Mouse (Mus musculus) heart, embryonic 10.5 days (tissue): Measurements from ENCODE around the gene Agfg2. TPM values are rescaled to one million over a fixed set of nuclear protein-coding genes. Genes with fewer than 3 reads are reported as not detected.

Experiments used
- DNase-seq: peaks from one replicate; pipeline ENCODE4 v3.0.0-alpha.2; 2017; ENCODE audit warnings: low spot score
- H3K27ac ChIP-seq: fragments of 300-500 bp; sonication (generic); 2 replicates; pipeline ENCODE4 v1.5.1; 2016; ENCODE audit warnings: mild to moderate bottlenecking
- H3K27me3 ChIP-seq: fragments of 300-500 bp; sonication (generic); 2 replicates; pipeline ENCODE4 v1.6.1; 2016; ENCODE audit warnings: mild to moderate bottlenecking; ENCODE audit not compliant: poor library complexity, insufficient read depth, severe bottlenecking
- H3K36me3 ChIP-seq: fragments of 300-500 bp; sonication (generic); 2 replicates; pipeline ENCODE4 v1.6.1; 2016; ENCODE audit warnings: mild to moderate bottlenecking, moderate library complexity
- H3K4me1 ChIP-seq: fragments of 300-500 bp; sonication (generic); 2 replicates; pipeline ENCODE4 v1.6.1; 2016; ENCODE audit warnings: mild to moderate bottlenecking
- H3K4me3 ChIP-seq: fragments of 300-500 bp; sonication (generic); 2 replicates; pipeline ENCODE4 v1.5.1; 2016; ENCODE audit warnings: mild to moderate bottlenecking, moderate library complexity
- H3K9me3 ChIP-seq: fragments of 300-500 bp; sonication (generic); 2 replicates; pipeline ENCODE4 v1.6.1; 2016; ENCODE audit warnings: mild to moderate bottlenecking, moderate library complexity
- WGBS: fragments of 180-500 bp; shearing (Covaris S2); methylation state at CpG from one replicate; pipeline ENCODE4 v1.1.7; 2016; 5-methylcytosine and 5-hydroxymethylcytosine counted together
- polyA plus RNA-seq: library from polyadenylated mRNA; unstranded; fragments of >200 nt; fragmentation: Nextera tagmentation; extraction: Ambion mirVana; gene quantifications from 2 replicates; pipeline ENCODE4 v1.2.1, GENCODE M21; 2016

Agfg2 gene
- polyA plus RNA-seq, 1 experiment from 2014 or later = 31.9 TPM

- H3K27me3 ChIP-seq = peaks cover 3% of the 10 kb centered on the region; the same call in 1 of the 2 replicates
- DNase-seq = no peak
- H3K36me3 ChIP-seq = peaks cover 40% of the 10 kb centered on the region
- WGBS = 22% methylated on average over 3 of the region's 3 CpGs
- peaks cover 37% of the 10 kb centered on the region for H3K4me1 ChIP-seq
- H3K4me3 ChIP-seq = no peak overlapping the region
- no peak overlapping the region for H3K27ac ChIP-seq
- H3K9me3 ChIP-seq = no peaks in the 10 kb centered on the region
These were observed 32.1 kb downstream of the Agfg2 start for GRCm38 (mm10) chr5:137652474-137652873.

GRCm38 (mm10) chr5:137649669-137650571 lies 34.6 kb downstream of the Agfg2 start:
- peak overlapping the region; percentile 46 for H3K4me3 ChIP-seq
- peaks cover 31% of the 10 kb centered on the region for H3K36me3 ChIP-seq
- 10% methylated on average over 18 of the region's 18 CpGs for WGBS
- peak overlapping the region; percentile 69 for H3K27ac ChIP-seq
- DNase-seq = no peak
- H3K4me1 ChIP-seq = peaks cover 52% of the 10 kb centered on the region
- no peaks in the 10 kb centered on the region for H3K9me3 ChIP-seq
- peaks cover 27% of the 10 kb centered on the region for H3K27me3 ChIP-seq

- peaks cover 56% of the 10 kb centered on the region for H3K4me1 ChIP-seq
These were observed 35.3 kb downstream of the Agfg2 start for GRCm38 (mm10) chr5:137649251-137649650.

GRCm38 (mm10) chr5:137647827-137648601 lies 36.5 kb downstream of the Agfg2 start:
- 49% methylated on average over 9 of the region's 9 CpGs for WGBS
- Histone ChIP-seq H3K27ac (peak overlapping the region; percentile 19; the same call in 1 of the 2 replicates), H3K27me3 (peaks cover 47% of the 10 kb centered on the region), H3K4me1 (peaks cover 58% of the 10 kb centered on the region), H3K9me3 (no peaks in the 10 kb centered on the region), H3K36me3 (peaks cover 15% of the 10 kb centered on the region), H3K4me3 (no peak overlapping the region)
- DNase-seq = no peak

More at GRCm38 (mm10) chr5:137649251-137649650, 35.3 kb downstream of the Agfg2 start:
- no peak for DNase-seq
- WGBS = 48% methylated on average over 4 of the region's 4 CpGs
- Histone ChIP-seq H3K27me3 (peaks cover 34% of the 10 kb centered on the region), H3K4me3 (no peak overlapping the region), H3K9me3 (no peaks in the 10 kb centered on the region), H3K36me3 (peaks cover 27% of the 10 kb centered on the region), H3K27ac (peak overlapping the region; percentile 69; the same call in 1 of the 2 replicates)

- no peak for DNase-seq
- Histone ChIP-seq H3K9me3 (no peaks in the 10 kb centered on the region), H3K4me3 (peak within 1 kb of the TSS; percentile 58), H3K27me3 (peaks cover 55% of the 10 kb centered on the region), H3K27ac (peak within 1 kb of the TSS; percentile 37), H3K4me1 (peaks cover 50% of the 10 kb centered on the region), H3K36me3 (peaks cover 22% of the 10 kb centered on the region)
- WGBS = 10% methylated on average over 11 of the region's 11 CpGs
These were observed 38.9 kb downstream of the Agfg2 start, which contains the start of gene Irs3 for GRCm38 (mm10) chr5:137645652-137646091. TSS of gene Irs3 (minus strand) at chr5:137645714.

- peak overlapping the region; percentile 11; the same call in 1 of the 2 replicates for H3K27ac ChIP-seq
- 3% methylated on average over 44 of the region's 44 CpGs for WGBS
- H3K4me1 ChIP-seq = peaks cover 54% of the 10 kb centered on the region
- no peaks in the 10 kb centered on the region for H3K9me3 ChIP-seq
- DNase-seq = no peak
- peaks cover 55% of the 10 kb centered on the region for H3K27me3 ChIP-seq
- peak overlapping the region; percentile 58 for H3K4me3 ChIP-seq
- peaks cover 27% of the 10 kb centered on the region for H3K36me3 ChIP-seq
These were observed 39.4 kb downstream of the Agfg2 start for GRCm38 (mm10) chr5:137645091-137645651.

- H3K36me3 ChIP-seq = peaks cover 34% of the 10 kb centered on the region
- no peaks in the 10 kb centered on the region for H3K9me3 ChIP-seq
- H3K4me1 ChIP-seq = peaks cover 54% of the 10 kb centered on the region
- no peak for DNase-seq
- peaks cover 55% of the 10 kb centered on the region for H3K27me3 ChIP-seq
- peak overlapping the region; percentile 36 for H3K4me3 ChIP-seq
- peak overlapping the region; percentile 37; the same call in 1 of the 2 replicates for H3K27ac ChIP-seq
- 28% methylated on average over 19 of the region's 19 CpGs for WGBS
These were observed 40.0 kb downstream of the Agfg2 start for GRCm38 (mm10) chr5:137644484-137644883.

- WGBS = 53% methylated on average over 4 of the region's 4 CpGs
- H3K27me3 ChIP-seq = peaks cover 55% of the 10 kb centered on the region
- no peak overlapping the region for H3K27ac ChIP-seq
- no peaks in the 10 kb centered on the region for H3K9me3 ChIP-seq
- H3K4me1 ChIP-seq = peaks cover 42% of the 10 kb centered on the region
- DNase-seq = no peak
- peaks cover 49% of the 10 kb centered on the region for H3K36me3 ChIP-seq
- no peak overlapping the region for H3K4me3 ChIP-seq
These were observed 41.6 kb downstream of the Agfg2 start for GRCm38 (mm10) chr5:137642886-137643285.

GRCm38 (mm10) chr5:137641054-137641453 lies 43.5 kb downstream of the Agfg2 start, which contains the start of gene Sap25:
TSS of gene Sap25 (plus strand) at chr5:137641334.
- Histone ChIP-seq H3K4me3 (no peak within 1 kb of the TSS), H3K4me1 (peaks cover 34% of the 10 kb centered on the region), H3K36me3 (peaks cover 68% of the 10 kb centered on the region), H3K27ac (no peak within 1 kb of the TSS), H3K9me3 (no peaks in the 10 kb centered on the region), H3K27me3 (peaks cover 39% of the 10 kb centered on the region)
- WGBS = 84% methylated on average over 19 of the region's 19 CpGs
- no peak for DNase-seq

- H3K4me1 ChIP-seq = peaks cover 20% of the 10 kb centered on the region
- no peak for DNase-seq
- peaks cover 23% of the 10 kb centered on the region for H3K27me3 ChIP-seq
- no peak overlapping the region for H3K4me3 ChIP-seq
- peaks cover 82% of the 10 kb centered on the region for H3K36me3 ChIP-seq
- WGBS = 80% methylated on average over 7 of the region's 7 CpGs
- no peak overlapping the region for H3K27ac ChIP-seq
- H3K9me3 ChIP-seq = no peaks in the 10 kb centered on the region
These were observed 45.1 kb downstream of the Agfg2 start for GRCm38 (mm10) chr5:137639472-137639871.

GRCm38 (mm10) chr5:137633397-137634084 lies 51.0 kb downstream of the Agfg2 start:
- H3K27ac ChIP-seq = no peak overlapping the region
- no peaks in the 10 kb centered on the region for H3K9me3 ChIP-seq
- DNase-seq = no peak
- peaks cover 54% of the 10 kb centered on the region for H3K36me3 ChIP-seq
- WGBS = 75% methylated on average over 12 of the region's 12 CpGs
- H3K27me3 ChIP-seq = no peaks in the 10 kb centered on the region
- no peak overlapping the region for H3K4me3 ChIP-seq
- H3K4me1 ChIP-seq = peaks cover 27% of the 10 kb centered on the region

GRCm38 (mm10) chr5:137631591-137631990 lies 52.9 kb downstream of the Agfg2 start:
- no peak for DNase-seq
- Histone ChIP-seq H3K4me1 (peaks cover 27% of the 10 kb centered on the region), H3K4me3 (peak overlapping the region; percentile 19; the same call in 1 of the 2 replicates), H3K27ac (peak overlapping the region; percentile 92; the same call in 1 of the 2 replicates), H3K36me3 (peaks cover 34% of the 10 kb centered on the region), H3K27me3 (no peaks in the 10 kb centered on the region), H3K9me3 (no peaks in the 10 kb centered on the region)
- 44% methylated on average over 4 of the region's 4 CpGs for WGBS
